Mouse (Mus musculus) left cerebral cortex, adult 9 months (tissue): ENCODE results near the gene Nrxn3.

Experiments
- DNase-seq, 2 experiments: peaks; one replicate each; pipeline ENCODE4 v3.0.0; 2022; ENCODE audit warnings: low spot score in 2 of 2

The Nrxn3 gene

GRCm38 (mm10) chr12:88722691-88723070 lies at the start of gene Nrxn3:
Nrxn3 (plus strand) TSS chr12:88722876.
- DNase-seq = peak; percentile 46 to 88

- DNase-seq = no peak
Measured at GRCm38 (mm10) chr12:88704159-88704846, 18.4 kb upstream of the Nrxn3 start.

- no peak for DNase-seq
Measured at GRCm38 (mm10) chr12:88705959-88706358, 16.7 kb upstream of the Nrxn3 start.

- peak; percentile 62 to 67 for DNase-seq
Measured at GRCm38 (mm10) chr12:88707786-88708185, 14.9 kb upstream of the Nrxn3 start.

GRCm38 (mm10) chr12:88709223-88709622 lies 13.5 kb upstream of the Nrxn3 start:
- no peak for DNase-seq

GRCm38 (mm10) chr12:88713456-88713855 lies 9.2 kb upstream of the Nrxn3 start:
- peak; percentile 55 to 86 for DNase-seq

- no peak for DNase-seq
Measured at GRCm38 (mm10) chr12:88722031-88722690, 515 bp upstream of the Nrxn3 start.

GRCm38 (mm10) chr12:88726316-88726715 lies 3.6 kb downstream of the Nrxn3 start:
- DNase-seq = no peak

- no peak for DNase-seq
Measured at GRCm38 (mm10) chr12:88726755-88727154, 4.1 kb downstream of the Nrxn3 start.

- no peak for DNase-seq
Measured at GRCm38 (mm10) chr12:88730720-88731119, 8.0 kb downstream of the Nrxn3 start.

GRCm38 (mm10) chr12:88735045-88735444 lies 12.4 kb downstream of the Nrxn3 start:
- no peak for DNase-seq

- peak in 1 of 2 experiments; percentile 63 for DNase-seq
Measured at GRCm38 (mm10) chr12:88737081-88737480, 14.4 kb downstream of the Nrxn3 start.

GRCm38 (mm10) chr12:88738616-88739015 lies 15.9 kb downstream of the Nrxn3 start:
- peak; percentile 54 to 87 for DNase-seq

- no peak for DNase-seq
Measured at GRCm38 (mm10) chr12:88746788-88747187, 24.1 kb downstream of the Nrxn3 start.

GRCm38 (mm10) chr12:88764791-88765190 lies 42.1 kb downstream of the Nrxn3 start:
- DNase-seq = no peak

GRCm38 (mm10) chr12:88774666-88775065 lies 52.0 kb downstream of the Nrxn3 start:
- DNase-seq = peak; percentile 35 to 44

GRCm38 (mm10) chr12:88778036-88778435 lies 55.4 kb downstream of the Nrxn3 start:
- no peak for DNase-seq

- DNase-seq = no peak
Measured at GRCm38 (mm10) chr12:88784199-88785147, 61.8 kb downstream of the Nrxn3 start.

GRCm38 (mm10) chr12:88793314-88793713 lies 70.6 kb downstream of the Nrxn3 start:
- DNase-seq = no peak

GRCm38 (mm10) chr12:88800990-88801655 lies 78.4 kb downstream of the Nrxn3 start:
- DNase-seq = no peak

- DNase-seq = no peak
Measured at GRCm38 (mm10) chr12:88801656-88802007, 79.0 kb downstream of the Nrxn3 start.

GRCm38 (mm10) chr12:88808947-88809346 lies 86.3 kb downstream of the Nrxn3 start:
- DNase-seq = no peak
